Comparison of ENCODE assay signal across 17 mouse cellular contexts in genomic region chr2:4773911-4774310, GRCm38 (mm10). TPM values are rescaled to one million over a fixed set of nuclear protein-coding genes. Genes with fewer than 3 reads are reported as not detected.
"Had no signal": no experiment of that assay in that cellular context is flagged by ENCODE, and none has a peak within 500 bp of the region (broad histone marks: within the 10 kb centered on the region; RNA-seq: fewer than 3 reads in every experiment).

No protein-coding gene starts in this region.

- H3K36me3 ChIP-seq: neural tube, embryonic 13.5 days; neural tube, embryonic 15.5 days; stomach, embryonic 15.5 days had no signal

- H3K27me3 ChIP-seq: neural tube, embryonic 13.5 days; neural tube, embryonic 15.5 days; stomach, embryonic 15.5 days had no signal

- DNase-seq: retina, postnatal 1 day; right cerebral cortex, adult 18-20 months; right cerebral cortex, postnatal 14 days; right cerebral cortex, postnatal 25 days; right cerebral cortex, postnatal 4 days; spleen, adult 18-20 months; thymus, adult 18-20 months; thymus, adult 2 months; thymus, postnatal 14 days; thymus, postnatal 25 days; thymus, postnatal 36 days; thymus, postnatal 4 days had no signal

- H3K4me1 ChIP-seq: neural tube, embryonic 13.5 days; neural tube, embryonic 15.5 days; stomach, embryonic 15.5 days had no signal

- H3K27ac ChIP-seq: neural tube, embryonic 13.5 days; neural tube, embryonic 15.5 days; stomach, embryonic 15.5 days; stomach, postnatal 0 days had no signal

- H3K4me3 ChIP-seq: neural tube, embryonic 13.5 days; neural tube, embryonic 15.5 days; stomach, embryonic 15.5 days had no signal

- H3K9me3 ChIP-seq: neural tube, embryonic 13.5 days; neural tube, embryonic 15.5 days; stomach, embryonic 15.5 days had no signal

RNA-seq across cellular contexts. Expression of gene Bend7, which starts 56.3 kb away (rescaled TPM):
- total RNA-seq: neutrophil, adult 5-6 weeks had no signal
